9 mouse cellular contexts compared by ENCODE assay signal in genomic region chr12:3959791-3960543, GRCm38 (mm10). TPM values are rescaled to one million over a fixed set of nuclear protein-coding genes. Genes with fewer than 3 reads are reported as not detected.
DNase-seq lines count a peak whose midpoint lies in the region; ATAC-seq and TF ChIP-seq lines count a peak whose summit lies in the region.
"Had no signal": no experiment of that assay in that cellular context is flagged by ENCODE, and none has a peak within 500 bp of the region (broad histone marks: within the 10 kb centered on the region; RNA-seq: fewer than 3 reads in every experiment).

No protein-coding gene starts in this region.

- peaks cover 20% of the 10 kb centered on the region for H3K27me3 ChIP-seq in hindbrain, embryonic 10.5 days (ENCODE audit: insufficient read depth, poor library complexity, severe bottlenecking)
- H3K27me3 ChIP-seq in lung, embryonic 14.5 days (ENCODE audit: insufficient read depth, low read length), result peaks cover 2% of the 10 kb centered on the region; the same call in 1 of the 2 replicates

- 4% methylated on average over 53 of the region's 53 CpGs for WGBS in hindbrain, embryonic 10.5 days
- 3% methylated on average over 53 of the region's 53 CpGs for WGBS in lung, embryonic 14.5 days

- peak overlapping the region; percentile 71 for H3K4me3 ChIP-seq in hindbrain, embryonic 10.5 days
- peak overlapping the region; percentile 62 for H3K4me3 ChIP-seq in lung, embryonic 14.5 days (ENCODE audit: low read depth, low read length)

- H3K9ac ChIP-seq in lung, embryonic 14.5 days, result peak overlapping the region; percentile 68

- no peak for TF ChIP-seq CTCF in lung, embryonic 14.5 days (IDR thresholded peaks at IDR 0.05; ENCODE audit: low read depth)

- ATAC-seq in lung, embryonic 14.5 days (ENCODE audit: insufficient read depth), result peak; percentile 98
- ATAC-seq in neutrophil, adult 5-6 weeks (ENCODE audit: extremely low read depth, insufficient number of reproducible peaks, low FRiP score, poor library complexity, severe bottlenecking), result peak; percentile 82
- ATAC-seq: Patski had no signal

- no peaks in the 10 kb centered on the region for H3K9me3 ChIP-seq in hindbrain, embryonic 10.5 days
- H3K9me3 ChIP-seq in lung, embryonic 14.5 days (ENCODE audit: low read depth, low read length), result no peaks in the 10 kb centered on the region

- H3K4me1 ChIP-seq in hindbrain, embryonic 10.5 days (replicated peaks), result peaks cover 15% of the 10 kb centered on the region
- H3K4me1 ChIP-seq in lung, embryonic 14.5 days (ENCODE audit: insufficient read depth), result no peaks in the 10 kb centered on the region

- H3K36me3 ChIP-seq in hindbrain, embryonic 10.5 days, result peaks cover 4% of the 10 kb centered on the region; the same call in 1 of the 2 replicates
- H3K36me3 ChIP-seq in lung, embryonic 14.5 days (ENCODE audit: insufficient read depth), result no peaks in the 10 kb centered on the region

- peak; percentile 96 for DNase-seq in ES-CJ7 (ENCODE audit: low read depth, low spot score)
- peak; percentile 86 for DNase-seq in cerebellum, adult 8-10 months
- peak; percentile 85 to 87 for DNase-seq in frontal cortex, adult 2 months (ENCODE audit: extremely low spot score in 1 of 2, low spot score in 1 of 2)
- peak; percentile 96 for DNase-seq in hindbrain, embryonic 10.5 days (ENCODE audit: low spot score)
- DNase-seq in layer of hippocampus, adult 9-10 months (ENCODE audit: low spot score), result peak; percentile 63
- peak; percentile 96 for DNase-seq in lung, embryonic 14.5 days
- peak; percentile 83 for DNase-seq in testis, postnatal 10 days (ENCODE audit: low spot score)

- peak overlapping the region; percentile 92 for H3K4me2 ChIP-seq in lung, embryonic 14.5 days

- peak overlapping the region; percentile 96 for H3K27ac ChIP-seq in hindbrain, embryonic 10.5 days
- peak overlapping the region; percentile 91 for H3K27ac ChIP-seq in lung, embryonic 14.5 days (ENCODE audit: low read depth)

RNA-seq across cellular contexts. Expression of gene Pomc, which starts 5.2 kb away (rescaled TPM):
- 5.6 and 5.8 TPM in 2 replicates for polyA plus RNA-seq in frontal cortex, adult 2 months (2012; rRNA removed)
- 6.6 and 7.2 TPM in 2 replicates for polyA plus RNA-seq in hindbrain, embryonic 10.5 days (2016; fragmentation: Nextera tagmentation; extraction: Ambion mirVana)
- polyA plus RNA-seq in lung, embryonic 14.5 days (2014; fragmentation: Nextera tagmentation; extraction: Ambion mirVana), result 1.6 and 2.5 TPM in 2 replicates
- 0.70 and 1.2 TPM in 2 replicates for total RNA-seq in neutrophil, adult 5-6 weeks (2017)
- polyA plus RNA-seq: Patski had no signal

Comparison
In these comparisons a context has a peak if more than half of its experiments do, and no peak if none do; other contexts are left out.
1. Peak in every context shown above with its lines: DNase-seq, ATAC-seq, H3K4me3 ChIP-seq and H3K27ac ChIP-seq.